Mouse (Mus musculus) testis, adult 2 months (tissue): ENCODE measurements around the gene Arl6ip4.

Experiments
- CTCF ChIP-seq: fragments of 200-500 bp; IDR thresholded peaks from 2 replicates; pipeline ENCODE4 v1.5.1; 2012; ENCODE audit warnings: low read depth, mild to moderate bottlenecking, inconsistent platforms, low read length, moderate library complexity; ENCODE audit not compliant: control insufficient read depth, insufficient read depth, insufficient replicate concordance
- POLR2A ChIP-seq: fragments of 200-500 bp; IDR thresholded peaks from 2 replicates; pipeline ENCODE4 v1.6.1; 2012; ENCODE audit warnings: low read depth, mild to moderate bottlenecking, inconsistent platforms, low read length, moderate library complexity; ENCODE audit not compliant: control insufficient read depth

GRCm38 (mm10) chr5:124134261-124134660, 18.4 kb downstream of the Arl6ip4 start:
- no peak for TF ChIP-seq CTCF
- TF ChIP-seq POLR2A = no peak
